Mouse (Mus musculus) erythroid progenitor cell, adult 5-6 weeks (primary cell): ENCODE results near the gene Cbl. TPM values are rescaled to one million over a fixed set of nuclear protein-coding genes. Genes with fewer than 3 reads are reported as not detected.
"Not testable (repeated sequence)": the region's sequence is repeated elsewhere in the genome, so short reads cannot be mapped to it uniquely, and the experiment has no call there.

Experiments
- ATAC-seq: replicated peaks from 2 replicates; pipeline ENCODE4 v1.8.0; 2016; ENCODE audit warnings: moderate number of reproducible peaks, mild to moderate bottlenecking, moderate TSS enrichment, inconsistent platforms; ENCODE audit not compliant: poor library complexity, low FRiP score, severe bottlenecking
- total RNA-seq, 2 experiments: library from RNA; stranded (forward) in 1 of 2; stranded (reverse) in 1 of 2; fragments of 150-400 nt in 1 of 2; fragments of 186-747, 209-891 nt in 1 of 2; gene quantifications; 2 replicates each; pipeline versions ENCODE4 v1.2.3 to v1.2.4; 2015 to 2017; ENCODE audit warnings: low replicate concordance in 2 of 2

The Cbl gene
- total RNA-seq, 2 experiments from 2014 or later, result 21.3 to 43.2 TPM

GRCm38 (mm10) chr9:44111909-44112308, 121.9 kb downstream of the Cbl start:
- not testable (repeated sequence) for ATAC-seq

DNA sequence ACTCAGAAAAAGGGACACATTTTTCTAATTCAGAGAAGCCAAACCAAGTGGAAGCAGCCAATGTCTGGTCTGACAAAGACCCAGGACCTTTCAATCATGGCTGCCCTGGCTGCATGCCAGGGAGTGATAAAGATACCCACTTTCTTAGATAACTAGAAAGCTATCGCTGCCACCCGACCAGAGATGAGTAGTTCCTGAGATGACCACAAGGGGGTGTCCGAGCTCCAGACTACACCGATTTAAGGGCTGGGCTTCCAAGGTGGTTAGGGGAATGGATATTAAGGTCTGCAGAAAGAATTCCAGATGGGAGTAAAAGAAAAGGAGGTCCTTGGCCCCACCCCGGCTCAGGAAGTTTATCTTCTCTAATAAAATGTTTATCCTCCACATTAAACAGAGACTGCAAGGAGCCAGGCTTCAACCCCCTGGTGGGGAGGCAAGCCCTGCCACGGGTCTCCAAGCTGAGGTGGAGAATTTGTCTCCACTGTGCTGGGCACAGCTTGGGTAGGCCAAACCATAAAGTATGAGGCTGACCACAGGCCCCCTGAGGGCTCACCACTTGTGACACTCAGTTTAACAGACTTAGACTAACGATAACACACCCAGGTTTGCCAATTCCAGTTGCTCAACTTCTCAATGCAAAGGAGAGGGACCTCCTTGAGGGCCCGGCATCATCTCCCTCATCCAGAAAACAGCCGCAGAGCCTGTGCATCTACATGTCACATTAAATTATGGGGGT, 124.3 kb downstream of the Cbl start:
- ATAC-seq, result no peak

DNA sequence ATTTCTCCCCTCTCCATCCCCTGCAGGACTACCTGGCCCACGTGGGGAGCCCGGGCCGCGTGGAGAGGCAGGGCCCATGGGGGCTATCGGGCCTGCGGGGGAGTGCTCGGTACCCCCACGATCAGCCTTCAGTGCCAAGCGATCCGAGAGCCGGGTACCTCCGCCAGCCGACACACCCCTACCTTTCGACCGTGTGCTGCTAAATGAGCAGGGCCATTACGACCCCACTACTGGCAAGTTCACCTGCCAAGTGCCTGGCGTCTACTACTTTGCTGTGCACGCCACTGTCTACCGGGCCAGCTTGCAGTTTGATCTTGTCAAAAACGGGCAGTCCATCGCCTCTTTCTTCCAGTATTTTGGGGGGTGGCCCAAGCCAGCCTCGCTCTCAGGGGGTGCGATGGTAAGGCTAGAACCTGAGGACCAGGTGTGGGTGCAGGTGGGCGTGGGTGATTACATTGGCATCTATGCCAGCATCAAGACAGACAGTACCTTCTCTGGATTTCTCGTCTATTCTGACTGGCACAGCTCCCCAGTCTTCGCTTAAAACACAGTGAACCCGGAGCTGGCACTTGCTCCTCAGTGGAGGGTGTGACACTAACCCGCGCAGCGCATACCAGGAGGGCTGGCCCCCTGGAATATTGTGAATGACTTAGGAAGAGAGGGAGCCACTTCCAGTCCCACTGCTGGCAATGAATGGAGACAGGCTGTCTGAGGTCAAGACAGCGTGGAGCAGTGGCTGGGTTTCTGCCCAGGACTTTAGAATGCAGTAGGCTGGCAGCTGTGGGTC, 125.4 kb downstream of the Cbl start:
- ATAC-seq, result no peak

- ATAC-seq, result no peak
Measured at GRCm38 (mm10) chr9:44107557-44108179, 126.2 kb downstream of the Cbl start.

- no peak for ATAC-seq
Measured at GRCm38 (mm10) chr9:44107110-44107509, 126.7 kb downstream of the Cbl start, which contains the start of gene C1qtnf5. Gene C1qtnf5 (plus strand): TSS chr9:44107245.

GRCm38 (mm10) chr9:44106596-44106995, 127.3 kb downstream of the Cbl start:
- ATAC-seq, result no peak

DNA sequence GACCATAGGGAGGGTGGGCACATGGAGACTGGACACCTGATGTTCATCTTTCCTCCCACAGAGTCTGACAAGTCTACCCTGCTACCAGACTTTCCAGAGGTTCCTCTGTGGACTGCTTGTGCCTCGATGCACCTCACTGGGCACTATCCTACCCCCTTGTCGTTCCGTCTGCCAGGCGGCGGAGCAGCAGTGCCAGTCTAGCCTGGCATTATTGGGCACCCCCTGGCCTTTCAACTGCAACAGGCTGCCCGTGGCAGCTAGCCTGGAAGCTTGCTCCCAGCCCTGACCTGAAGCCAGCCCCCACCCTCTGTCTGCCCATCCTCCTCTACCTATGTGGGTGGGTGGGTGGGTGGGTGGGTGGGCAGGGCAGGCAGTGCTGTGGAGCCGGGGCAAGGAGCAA, 127.7 kb downstream of the Cbl start:
- no peak for ATAC-seq

GRCm38 (mm10) chr9:44105781-44106180, 128.1 kb downstream of the Cbl start:
- ATAC-seq, result no peak

GRCm38 (mm10) chr9:44104881-44105280, 129.0 kb downstream of the Cbl start:
- no peak for ATAC-seq

DNA sequence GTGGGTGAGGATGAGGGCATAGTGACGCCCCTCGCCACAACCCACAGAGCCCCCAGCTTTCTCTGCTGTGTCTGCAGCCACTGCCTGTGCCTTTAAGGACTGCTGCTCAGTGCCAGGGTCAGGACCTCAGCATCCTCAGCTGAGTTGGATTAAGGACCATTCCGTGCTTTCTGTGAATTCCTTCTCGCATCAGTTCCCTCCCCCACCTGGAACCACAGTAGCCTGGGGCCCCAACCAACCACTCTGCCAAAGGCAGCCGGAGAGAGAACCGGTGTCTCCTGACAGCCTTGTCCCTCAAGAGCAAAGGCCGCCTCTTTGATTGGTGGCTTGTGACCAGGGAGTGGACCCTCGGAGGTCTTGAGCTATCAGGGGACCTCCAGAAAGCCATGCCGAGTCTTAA, 132.4 kb downstream of the Cbl start, which contains the start of gene Mfrp:
TSS of gene Mfrp (plus strand) at position 240 of the 400 bp plus-strand sequence.
- no peak for ATAC-seq

DNA sequence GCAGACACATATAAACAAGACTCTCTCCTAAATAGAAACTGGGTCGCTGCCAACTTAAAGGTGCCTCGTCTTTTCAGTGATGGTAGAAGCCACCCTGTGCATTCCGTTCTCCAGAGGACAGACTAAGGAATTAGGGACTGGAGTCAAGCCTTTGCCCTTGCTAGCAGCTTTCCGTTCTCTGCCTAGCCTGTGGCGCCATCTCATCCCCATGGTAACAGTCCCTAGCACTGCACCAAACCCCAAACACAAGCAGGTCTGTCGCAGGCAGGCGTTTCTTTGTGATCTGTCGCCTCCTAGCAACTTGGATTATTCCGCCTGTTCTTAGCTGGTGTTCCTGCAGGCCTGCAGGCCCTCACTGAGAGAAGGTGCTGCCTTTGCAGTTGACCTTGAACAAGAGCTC, 137.3 kb downstream of the Cbl start:
- no peak for ATAC-seq

GRCm38 (mm10) chr9:44095781-44096180, 138.1 kb downstream of the Cbl start:
- no peak for ATAC-seq

DNA sequence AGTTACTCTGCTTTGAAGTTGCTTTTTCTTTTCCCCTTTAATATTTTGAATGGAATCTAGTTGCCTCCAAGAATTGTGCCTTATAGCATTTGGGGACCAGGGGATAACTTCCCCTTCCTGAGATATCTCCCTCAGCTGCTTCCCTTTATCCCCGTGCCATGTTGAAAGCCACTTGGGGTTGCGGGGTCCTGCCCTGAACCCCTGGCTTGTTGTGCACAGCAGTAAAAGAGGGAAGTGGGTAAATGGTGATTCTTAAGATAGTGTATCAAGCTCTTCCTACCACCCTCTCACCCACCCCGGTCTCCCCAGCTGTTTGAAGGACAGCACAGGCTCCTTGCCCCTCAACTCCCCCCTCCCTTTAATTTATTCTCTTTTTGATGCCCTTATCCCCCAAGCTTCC, 139.1 kb downstream of the Cbl start:
- ATAC-seq, result no peak

DNA sequence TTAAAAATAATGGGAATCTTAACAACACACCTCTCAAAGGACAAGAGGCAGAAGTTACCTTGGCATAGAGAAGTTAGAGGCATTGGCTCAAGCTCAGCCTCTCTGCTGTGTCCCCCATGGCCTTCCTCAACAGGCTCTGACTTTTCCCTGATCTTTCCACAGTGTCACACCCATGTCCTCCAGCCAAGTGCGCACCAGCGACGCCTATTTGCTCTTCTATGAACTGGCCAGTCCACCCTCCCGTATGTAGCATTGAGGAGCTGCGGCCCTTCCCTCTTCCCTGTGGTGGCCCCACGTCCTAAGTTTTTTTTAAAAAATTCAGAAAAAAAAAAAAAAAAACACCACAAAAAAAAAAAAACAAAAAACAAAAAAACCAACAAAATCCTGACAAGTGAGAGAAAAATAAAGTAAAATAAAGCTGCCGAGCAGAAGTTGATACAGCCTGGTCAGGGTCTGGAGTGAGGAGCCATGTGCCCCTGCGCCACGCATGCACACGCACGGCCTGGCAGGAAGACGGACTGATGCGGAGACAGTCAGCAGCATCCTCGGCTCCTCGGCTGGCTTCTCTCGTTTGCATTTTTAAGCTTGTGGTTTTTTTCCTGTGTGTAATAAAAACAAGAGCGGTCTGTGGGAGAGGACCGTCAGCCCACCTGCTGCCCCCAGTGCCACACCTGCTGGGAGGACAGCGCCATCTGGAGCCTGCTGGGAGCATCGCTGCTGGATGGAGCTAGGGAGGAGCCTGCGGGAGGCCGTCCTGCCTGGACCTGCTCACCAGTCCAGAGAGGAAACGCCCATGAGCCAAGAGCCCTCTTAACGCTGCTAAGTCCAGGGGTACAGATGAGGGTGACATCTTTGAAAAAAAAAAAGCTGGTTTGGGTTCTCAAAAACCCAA, 140.0 kb downstream of the Cbl start:
- ATAC-seq, result no peak

Other genes with a start within 250 kb of the Cbl start
- 11.9 and 33.1 TPM in 2 replicates for gene Thy1, start 190.7 kb downstream of the Cbl start, total RNA-seq (2015; ENCODE audit: low replicate concordance)
- 1.0 and 7.8 TPM in 2 replicates for gene Thy1, start 190.7 kb downstream of the Cbl start, total RNA-seq (2017; ENCODE audit: low replicate concordance)
- not detected in 2 replicates for gene Usp2, start 167.0 kb downstream of the Cbl start, total RNA-seq (2015; ENCODE audit: low replicate concordance)
- gene Usp2, start 167.0 kb downstream of the Cbl start, total RNA-seq (2017; ENCODE audit: low replicate concordance), result 1.8 TPM in 1 of 2 replicates, not detected in the other
- gene Mfrp, start 132.3 kb downstream of the Cbl start, total RNA-seq (2015; ENCODE audit: low replicate concordance), result not detected in 2 replicates
- not detected in 2 replicates for gene Mfrp, start 132.3 kb downstream of the Cbl start, total RNA-seq (2017; ENCODE audit: low replicate concordance)
- gene C1qtnf5, start 126.8 kb downstream of the Cbl start, total RNA-seq (2015; ENCODE audit: low replicate concordance), result not detected in 2 replicates
- gene C1qtnf5, start 126.8 kb downstream of the Cbl start, total RNA-seq (2017; ENCODE audit: low replicate concordance), result 1.4 TPM in 1 of 2 replicates, not detected in the other
- gene Gm49380, start 120.5 kb downstream of the Cbl start, total RNA-seq (2015; ENCODE audit: low replicate concordance), result not detected in 2 replicates
- 1.4 TPM in 1 of 2 replicates, not detected in the other for gene Gm49380, start 120.5 kb downstream of the Cbl start, total RNA-seq (2017; ENCODE audit: low replicate concordance)
- gene Rnf26, start 120.5 kb downstream of the Cbl start, total RNA-seq (2015; ENCODE audit: low replicate concordance), result 83.4 and 94.4 TPM in 2 replicates
- gene Rnf26, start 120.5 kb downstream of the Cbl start, total RNA-seq (2017; ENCODE audit: low replicate concordance), result 43.9 and 53.3 TPM in 2 replicates
- not detected in 2 replicates for gene Mcam, start 99.6 kb downstream of the Cbl start, total RNA-seq (2015; ENCODE audit: low replicate concordance)
- 0.30 TPM in 1 of 2 replicates, not detected in the other for gene Mcam, start 99.6 kb downstream of the Cbl start, total RNA-seq (2017; ENCODE audit: low replicate concordance)
- gene Ccdc153, start 6.6 kb upstream of the Cbl start, total RNA-seq (2015; ENCODE audit: low replicate concordance), result not detected in 2 replicates
- gene Ccdc153, start 6.6 kb upstream of the Cbl start, total RNA-seq (2017; ENCODE audit: low replicate concordance), result not detected in 2 replicates
- gene Pdzd3, start 17.4 kb upstream of the Cbl start, total RNA-seq (2015; ENCODE audit: low replicate concordance), result not detected in 2 replicates
- gene Pdzd3, start 17.4 kb upstream of the Cbl start, total RNA-seq (2017; ENCODE audit: low replicate concordance), result not detected in 2 replicates
- 0.84 and 2.5 TPM in 2 replicates for gene Nlrx1, start 34.5 kb upstream of the Cbl start, total RNA-seq (2015; ENCODE audit: low replicate concordance)
- 1.2 and 2.6 TPM in 2 replicates for gene Nlrx1, start 34.5 kb upstream of the Cbl start, total RNA-seq (2017; ENCODE audit: low replicate concordance)
- gene Abcg4, start 54.6 kb upstream of the Cbl start, total RNA-seq (2015; ENCODE audit: low replicate concordance), result 314 and 326 TPM in 2 replicates
- 111 and 113 TPM in 2 replicates for gene Abcg4, start 54.6 kb upstream of the Cbl start, total RNA-seq (2017; ENCODE audit: low replicate concordance)
- 37.5 and 59.1 TPM in 2 replicates for gene Hinfp, start 71.6 kb upstream of the Cbl start, total RNA-seq (2015; ENCODE audit: low replicate concordance)
- gene Hinfp, start 71.6 kb upstream of the Cbl start, total RNA-seq (2017; ENCODE audit: low replicate concordance), result 35.2 and 65.6 TPM in 2 replicates
- gene C2cd2l, start 86.2 kb upstream of the Cbl start, total RNA-seq (2015; ENCODE audit: low replicate concordance), result 46.1 and 54.8 TPM in 2 replicates
- gene C2cd2l, start 86.2 kb upstream of the Cbl start, total RNA-seq (2017; ENCODE audit: low replicate concordance), result 70.0 and 83.0 TPM in 2 replicates
- gene Dpagt1, start 92.0 kb upstream of the Cbl start, total RNA-seq (2015; ENCODE audit: low replicate concordance), result 5.4 and 11.5 TPM in 2 replicates
- 1.0 and 7.8 TPM in 2 replicates for gene Dpagt1, start 92.0 kb upstream of the Cbl start, total RNA-seq (2017; ENCODE audit: low replicate concordance)
- 455 and 495 TPM in 2 replicates for gene H2afx, start 100.6 kb upstream of the Cbl start, total RNA-seq (2015; ENCODE audit: low replicate concordance)
- 1,704 and 2,100 TPM in 2 replicates for gene H2afx, start 100.6 kb upstream of the Cbl start, total RNA-seq (2017; ENCODE audit: low replicate concordance)
- 2,720 and 2,790 TPM in 2 replicates for gene Hmbs, start 110.2 kb upstream of the Cbl start, total RNA-seq (2015; ENCODE audit: low replicate concordance)
- 1,215 and 1,747 TPM in 2 replicates for gene Hmbs, start 110.2 kb upstream of the Cbl start, total RNA-seq (2017; ENCODE audit: low replicate concordance)
- 2.5 and 6.7 TPM in 2 replicates for gene Vps11, start 127.6 kb upstream of the Cbl start, total RNA-seq (2015; ENCODE audit: low replicate concordance)
- 9.5 and 15.7 TPM in 2 replicates for gene Vps11, start 127.6 kb upstream of the Cbl start, total RNA-seq (2017; ENCODE audit: low replicate concordance)
- gene Hyou1, start 145.4 kb upstream of the Cbl start, total RNA-seq (2015; ENCODE audit: low replicate concordance), result 15.1 and 40.0 TPM in 2 replicates
- gene Hyou1, start 145.4 kb upstream of the Cbl start, total RNA-seq (2017; ENCODE audit: low replicate concordance), result 25.1 and 34.4 TPM in 2 replicates
- 0.72 and 5.0 TPM in 2 replicates for gene Slc37a4, start 162.8 kb upstream of the Cbl start, total RNA-seq (2015; ENCODE audit: low replicate concordance)
- gene Slc37a4, start 162.8 kb upstream of the Cbl start, total RNA-seq (2017; ENCODE audit: low replicate concordance), result 9.1 and 16.1 TPM in 2 replicates
- 682 and 851 TPM in 2 replicates for gene Rps25, start 173.1 kb upstream of the Cbl start, total RNA-seq (2015; ENCODE audit: low replicate concordance)
- gene Rps25, start 173.1 kb upstream of the Cbl start, total RNA-seq (2017; ENCODE audit: low replicate concordance), result 327 and 425 TPM in 2 replicates
- 19.5 and 34.8 TPM in 2 replicates for gene Trappc4, start 173.6 kb upstream of the Cbl start, total RNA-seq (2015; ENCODE audit: low replicate concordance)
- gene Trappc4, start 173.6 kb upstream of the Cbl start, total RNA-seq (2017; ENCODE audit: low replicate concordance), result 5.8 and 52.0 TPM in 2 replicates
- gene Ccdc84, start 184.5 kb upstream of the Cbl start, total RNA-seq (2015; ENCODE audit: low replicate concordance), result 32.1 and 61.2 TPM in 2 replicates
- gene Ccdc84, start 184.5 kb upstream of the Cbl start, total RNA-seq (2017; ENCODE audit: low replicate concordance), result 25.3 and 25.9 TPM in 2 replicates
- gene Foxr1, start 207.1 kb upstream of the Cbl start, total RNA-seq (2015; ENCODE audit: low replicate concordance), result not detected in 2 replicates
- not detected in 2 replicates for gene Foxr1, start 207.1 kb upstream of the Cbl start, total RNA-seq (2017; ENCODE audit: low replicate concordance)
- not detected in 2 replicates for gene Upk2, start 220.9 kb upstream of the Cbl start, total RNA-seq (2015; ENCODE audit: low replicate concordance)
- not detected in 2 replicates for gene Upk2, start 220.9 kb upstream of the Cbl start, total RNA-seq (2017; ENCODE audit: low replicate concordance)
- gene Bcl9l, start 248.8 kb upstream of the Cbl start, total RNA-seq (2015; ENCODE audit: low replicate concordance), result 0.36 and 2.5 TPM in 2 replicates
- gene Bcl9l, start 248.8 kb upstream of the Cbl start, total RNA-seq (2017; ENCODE audit: low replicate concordance), result 1.2 and 1.7 TPM in 2 replicates